Comparison of ENCODE assay signal across 8 mouse cellular contexts in the genomic region with DNA sequence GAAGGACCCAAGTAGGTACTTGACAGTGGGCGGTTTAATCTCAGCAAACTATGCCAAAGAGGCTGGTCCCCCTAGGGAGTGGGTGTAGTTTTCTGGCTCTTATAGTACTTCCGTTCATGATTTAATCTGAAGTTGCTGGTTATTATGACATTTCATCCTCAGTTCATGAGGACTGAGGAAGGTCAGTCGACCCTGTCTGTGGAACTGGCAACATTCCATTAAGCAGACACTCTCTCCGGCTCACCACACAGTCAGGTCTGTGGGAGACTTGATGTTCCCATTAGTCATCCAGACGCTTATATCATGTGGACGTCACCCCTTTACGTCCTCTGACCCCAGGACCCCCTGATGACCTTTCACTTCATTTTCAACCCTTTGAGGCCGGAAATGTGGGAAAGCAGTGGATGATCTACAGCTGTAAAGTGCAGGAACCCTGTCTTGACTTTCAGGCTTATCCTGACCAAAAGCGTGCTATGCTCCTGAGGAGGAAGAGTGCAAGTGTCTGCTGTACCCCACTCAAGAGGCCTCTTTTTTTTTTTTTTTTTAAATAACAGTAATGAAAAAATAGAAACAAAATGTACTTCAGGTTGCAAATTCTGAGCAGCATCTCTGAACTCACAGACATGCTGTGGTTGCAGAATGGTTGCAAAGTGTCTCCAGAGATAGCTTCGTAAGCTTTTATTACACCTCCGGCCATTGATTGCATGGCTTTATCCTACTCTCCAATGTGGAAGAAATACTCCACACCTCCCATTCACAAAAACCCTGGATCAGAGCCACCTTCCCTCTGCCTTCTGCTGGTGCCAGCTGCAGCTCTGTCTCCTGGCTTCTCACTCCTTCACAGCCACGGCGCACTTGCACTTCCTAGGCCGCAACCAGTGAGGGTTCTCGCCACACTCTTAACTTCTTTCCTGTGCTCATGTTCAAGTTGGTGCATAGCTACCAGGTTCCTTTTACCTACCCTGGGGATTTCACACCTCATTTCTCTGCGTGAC.
DNase-seq lines count a peak whose midpoint lies in the region; ATAC-seq and TF ChIP-seq lines count a peak whose summit lies in the region.

No protein-coding gene starts in this region.

- no peak overlapping the region for H3K4me3 ChIP-seq in heart, adult 2 months
- no peak overlapping the region for H3K4me3 ChIP-seq in layer of hippocampus, adult 2 months
- no peak overlapping the region for H3K4me3 ChIP-seq in cerebellum, adult 2 months (replicated peaks; ENCODE audit: insufficient read depth, low read depth, low read length)

- H3K9ac ChIP-seq in heart, adult 2 months (ENCODE audit: low read depth, low read length), result no peak overlapping the region

- no peaks in the 10 kb centered on the region for H3K79me2 ChIP-seq in heart, adult 2 months (replicated peaks; ENCODE audit: control insufficient read depth, insufficient read depth, low read length)

- TF ChIP-seq CTCF in heart, adult 2 months (IDR thresholded peaks at IDR 0.05), result no peak
- no peak for TF ChIP-seq CTCF in layer of hippocampus, adult 2 months (conservative IDR thresholded peaks at IDR 0.05)
- TF ChIP-seq CTCF in cerebellum, adult 2 months (IDR thresholded peaks at IDR 0.05; ENCODE audit: borderline replicate concordance, insufficient read depth, low read depth, low read length), result no peak

- ATAC-seq in cerebellum, adult (ENCODE audit: insufficient number of reproducible peaks, low FRiP score, low TSS enrichment), result no peak
- ATAC-seq in megakaryocyte-erythroid progenitor cell, adult 5-6 weeks (replicated peaks; ENCODE audit: low FRiP score, low TSS enrichment, poor library complexity, severe bottlenecking), result no peak

- WGBS in heart, adult 2 months, result 58% methylated on average over 16 of the region's 16 CpGs
- 33% methylated on average over 16 of the region's 16 CpGs for WGBS in cerebellum, adult 2 months

- TF ChIP-seq EP300 in heart, adult 2 months (IDR thresholded peaks at IDR 0.05; ENCODE audit: insufficient read depth, low read depth, low read length), result no peak

- H3K27ac ChIP-seq in heart, adult 2 months, result no peak overlapping the region
- H3K27ac ChIP-seq in layer of hippocampus, adult 2 months, result no peak overlapping the region
- H3K27ac ChIP-seq in cerebellum, adult 2 months (ENCODE audit: insufficient read depth, low read length), result no peak overlapping the region

- no peaks in the 10 kb centered on the region for H3K36me3 ChIP-seq in heart, adult 2 months (ENCODE audit: control insufficient read depth, insufficient read depth, low read length)

- intact Hi-C loops in heart, adult 2 months (cut with DNase I), result no loop called here

- H3K27me3 ChIP-seq in heart, adult 2 months (ENCODE audit: control insufficient read depth, insufficient read depth, low read length), result no peaks in the 10 kb centered on the region
- H3K27me3 ChIP-seq in cerebellum, adult 2 months (ENCODE audit: control insufficient read depth, insufficient read depth, low read length), result no peaks in the 10 kb centered on the region

- peaks cover 3% of the 10 kb centered on the region for H3K4me1 ChIP-seq in heart, adult 2 months (ENCODE audit: control insufficient read depth, insufficient read depth, low read length)
- no peaks in the 10 kb centered on the region for H3K4me1 ChIP-seq in cerebellum, adult 2 months (ENCODE audit: control insufficient read depth, insufficient read depth, low read length)

- no peak for TF ChIP-seq POLR2A in heart, adult 2 months (IDR thresholded peaks at IDR 0.05; ENCODE audit: insufficient read depth, low read depth, low read length)
- TF ChIP-seq POLR2A in cerebellum, adult 2 months (IDR thresholded peaks at IDR 0.05; ENCODE audit: borderline replicate concordance, insufficient read depth, low read length), result no peak

- peak; percentile 47 to 64 for DNase-seq in cerebellum, postnatal 14 days
- peak; percentile 48 for DNase-seq in 3T3-L1 (ENCODE audit: low read depth, low spot score)
- peak; percentile 23 to 25 for DNase-seq in heart, adult 2 months
- DNase-seq in layer of hippocampus, adult 2 months (ENCODE audit: low spot score in 2 of 2), result peak; percentile 25 to 29
- peak; percentile 24 for DNase-seq in right cerebral cortex, postnatal 14 days
- DNase-seq in cerebellum, adult 2 months, result no peak

Comparison
In these comparisons a context has a peak if more than half of its experiments do, and no peak if none do; other contexts are left out.
1. DNase-seq: peak in cerebellum, postnatal 14 days (2 of 2), 3T3-L1 (single experiment), heart, adult 2 months (2 of 2), layer of hippocampus, adult 2 months (2 of 2) and right cerebral cortex, postnatal 14 days (single experiment); none in cerebellum, adult 2 months (0 of 2).